Mouse (Mus musculus): ENCODE data around the gene Rxrb.

- TF ChIP-seq CTCF (IDR thresholded peaks at IDR 0.05; ENCODE audit: insufficient read depth, low read length): no peak
- TF ChIP-seq POLR2A (IDR thresholded peaks at IDR 0.05; ENCODE audit: borderline replicate concordance, extremely low read depth, low read depth, low read length): 0 out of 2 replicates have a peak, but pooled peaks have one; percentile 36
Measured at GRCm38 (mm10) chr17:34032174-34032632, 591 bp downstream of the Rxrb start.
